Mouse (Mus musculus): ENCODE data around the gene Qpctl.
A peak's percentile ranks its signal among the peaks of the same experiment; 100 is the strongest.
"Not testable (repeated sequence)": the region's sequence is repeated elsewhere in the genome, so short reads cannot be mapped to it uniquely, and the experiment has no call there.

Qpctl gene

DNA sequence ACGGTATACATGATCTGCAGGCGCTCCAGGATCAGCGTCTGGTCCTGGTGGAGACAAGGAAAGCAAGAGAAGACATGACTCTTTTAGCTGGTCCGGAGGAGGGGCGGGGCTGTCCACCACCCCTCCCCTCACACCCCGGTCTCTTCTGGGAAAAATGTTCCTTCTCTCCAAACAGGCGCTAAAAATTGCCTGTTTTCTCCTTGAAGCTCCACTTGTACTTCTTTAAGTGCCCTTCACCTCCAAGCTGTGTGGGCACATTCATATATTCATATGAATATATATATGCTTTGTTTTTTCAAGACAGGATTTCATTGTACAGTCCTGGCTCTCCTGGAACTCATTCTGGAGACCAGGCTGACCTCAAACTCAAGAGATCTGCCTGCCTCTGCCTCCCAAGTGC is 13.8 kb upstream of the Qpctl start:
- DNase-seq: no peak

DNA sequence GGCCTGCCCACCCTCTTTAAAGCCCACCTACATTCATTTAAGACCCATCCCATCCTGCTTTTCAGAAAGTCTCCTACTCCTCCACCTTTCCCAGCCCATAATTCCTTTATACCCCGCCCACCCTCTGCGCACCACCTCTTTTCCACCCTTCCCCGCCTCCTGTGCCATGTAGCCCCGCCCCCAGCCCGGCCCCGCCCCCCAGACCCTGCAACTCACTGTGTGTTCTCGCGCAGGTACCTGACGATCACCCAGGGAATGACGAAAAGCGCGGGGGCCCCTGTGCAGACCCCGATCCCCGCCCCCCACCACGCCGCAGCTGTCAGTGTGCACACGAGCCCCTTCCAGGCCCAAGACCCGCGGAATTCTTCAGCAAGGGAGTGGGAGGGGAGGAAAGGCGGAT is 11.0 kb upstream of the Qpctl start:
- peak; percentile 83 for DNase-seq

DNA sequence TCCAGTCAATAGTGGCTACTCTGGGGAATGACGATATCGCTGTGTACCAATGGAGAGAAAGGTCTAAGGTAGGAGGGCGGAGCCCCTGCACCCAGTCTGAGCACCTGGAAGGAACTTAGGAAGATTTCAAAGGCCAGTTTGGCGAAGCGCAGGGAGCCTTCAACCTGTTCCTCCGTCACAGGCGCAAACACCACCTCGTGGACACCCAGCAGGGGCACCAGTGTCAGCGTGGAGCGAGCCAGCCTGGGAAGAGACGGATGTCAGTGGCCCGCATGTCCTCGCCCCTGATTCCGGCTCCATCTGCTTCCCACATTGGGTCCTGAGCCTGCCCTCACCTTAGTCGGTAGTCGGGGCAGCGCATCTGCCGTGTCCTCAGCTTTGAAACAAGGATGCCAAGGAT is 10.3 kb upstream of the Qpctl start:
- no peak for DNase-seq

DNA sequence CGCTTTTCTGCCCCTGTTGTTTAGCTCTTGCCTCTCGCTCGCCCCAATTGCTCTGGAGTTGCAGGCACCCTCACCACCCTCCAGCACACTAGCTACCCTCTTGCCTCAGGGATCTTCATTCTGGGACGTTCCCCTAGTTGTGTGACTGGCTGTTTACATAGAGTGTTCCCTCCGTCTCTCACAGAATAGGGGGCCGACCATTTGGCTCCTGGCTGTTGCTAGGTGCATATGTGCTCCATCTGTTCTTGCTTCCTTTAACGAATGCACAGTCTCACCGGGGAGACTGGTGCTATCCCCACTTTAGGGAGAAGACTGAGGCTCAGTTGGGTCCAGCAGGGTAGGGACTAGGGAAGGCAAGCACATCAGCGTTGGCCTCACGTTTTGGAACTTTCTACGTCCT is 9.5 kb upstream of the Qpctl start:
- no peak for DNase-seq

DNA sequence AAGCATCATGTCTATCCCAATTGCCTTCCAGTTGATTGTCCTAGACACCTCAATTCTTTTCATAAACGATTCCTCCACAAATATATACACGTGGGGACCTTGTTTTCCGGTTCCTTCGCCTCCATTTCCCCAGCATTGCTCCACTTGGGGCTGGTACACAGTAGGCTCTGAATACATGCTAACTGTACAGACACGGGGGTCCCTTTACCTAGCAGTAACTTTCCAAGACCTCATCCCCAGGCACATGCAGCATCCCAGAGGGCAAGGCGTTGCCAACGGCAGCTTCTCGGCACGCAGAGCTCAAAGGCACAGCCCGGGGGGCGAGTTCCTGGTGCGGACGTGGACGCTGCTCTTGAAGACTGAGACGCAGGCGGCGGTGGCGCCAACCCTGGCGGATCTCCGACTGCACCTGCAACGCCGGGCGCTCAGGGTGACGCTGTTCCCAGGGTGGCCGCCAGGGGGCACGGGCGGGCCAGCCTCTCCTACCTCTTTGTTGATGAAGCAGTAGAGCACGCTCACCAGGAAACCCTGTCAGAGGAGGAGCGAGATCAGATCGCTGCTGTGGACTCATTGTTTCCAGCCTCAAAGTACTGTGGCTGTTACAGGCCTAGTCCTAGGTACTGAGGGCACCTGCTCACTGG is 8.2 kb upstream of the Qpctl start:
- DNase-seq: peak; percentile 89

DNA sequence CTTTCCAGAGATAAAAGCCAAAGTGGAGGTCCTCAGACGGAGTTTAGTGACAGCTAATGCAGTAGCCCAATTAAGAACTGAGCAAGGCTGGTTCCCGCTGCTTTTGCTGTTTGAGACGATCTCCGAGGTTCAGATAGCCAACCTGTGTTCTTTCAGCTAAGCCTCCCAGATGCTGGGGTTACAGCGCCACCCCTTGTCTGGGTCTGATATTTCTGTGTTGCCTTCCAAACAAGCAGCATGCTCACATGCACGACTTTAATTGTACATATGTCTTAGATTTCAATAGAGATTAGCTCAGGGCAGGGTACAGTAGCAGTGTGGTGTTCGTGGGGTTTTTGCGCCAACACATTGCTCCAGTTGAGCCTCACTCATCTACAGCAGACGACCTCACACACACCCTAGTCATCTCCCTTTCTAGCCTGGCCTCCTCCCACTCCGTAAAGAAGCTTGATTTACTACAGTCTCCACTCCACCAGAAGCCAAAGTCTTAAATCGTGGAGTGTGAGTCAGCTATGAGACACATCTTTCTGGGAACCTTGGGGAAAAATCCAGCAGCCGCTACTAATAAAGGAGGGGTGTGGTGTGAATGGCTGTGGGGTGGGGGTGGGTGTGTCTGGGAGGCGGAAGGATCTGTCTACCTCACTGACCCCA is 6.9 kb upstream of the Qpctl start:
- no peak for DNase-seq

DNA sequence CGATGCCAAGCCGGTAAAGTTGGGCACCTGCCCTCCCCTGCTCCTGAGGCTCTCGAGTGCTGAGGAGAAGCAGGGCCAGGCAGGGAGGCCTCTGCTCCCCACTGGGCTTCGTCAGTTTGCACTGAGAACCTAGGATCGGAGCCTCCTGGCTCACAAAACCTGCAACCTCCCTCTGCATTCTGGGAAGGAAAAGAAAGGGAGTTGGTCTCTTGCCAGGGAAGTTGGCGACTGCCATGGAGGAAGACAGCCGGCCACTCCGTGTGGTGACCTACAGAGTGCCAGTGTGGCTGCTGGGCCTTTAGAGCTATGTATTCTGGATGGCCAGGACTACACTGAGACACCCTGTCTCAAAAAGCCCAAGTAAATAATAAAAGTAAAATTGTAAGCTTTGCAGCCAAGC is 5.7 kb upstream of the Qpctl start:
- DNase-seq: no peak

DNA sequence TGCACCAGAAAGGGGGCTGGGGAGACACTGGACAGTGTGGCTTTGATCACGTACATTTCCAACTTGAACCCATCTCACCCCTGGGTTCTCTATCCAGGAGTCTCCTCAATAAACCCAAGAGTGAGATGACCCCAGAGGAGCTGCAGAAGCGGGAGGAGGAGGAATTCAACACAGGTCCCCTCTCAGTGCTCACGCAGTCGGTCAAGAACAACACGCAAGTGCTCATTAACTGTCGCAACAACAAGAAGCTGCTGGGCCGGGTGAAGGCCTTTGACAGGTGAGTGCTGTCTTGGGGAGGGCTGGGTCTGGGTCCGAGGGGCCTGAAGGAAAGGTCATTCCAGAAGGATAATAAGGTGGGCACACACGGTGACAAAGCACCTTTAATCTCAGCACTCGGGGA is 2.0 kb upstream of the Qpctl start:
- DNase-seq: not testable (repeated sequence)

DNA sequence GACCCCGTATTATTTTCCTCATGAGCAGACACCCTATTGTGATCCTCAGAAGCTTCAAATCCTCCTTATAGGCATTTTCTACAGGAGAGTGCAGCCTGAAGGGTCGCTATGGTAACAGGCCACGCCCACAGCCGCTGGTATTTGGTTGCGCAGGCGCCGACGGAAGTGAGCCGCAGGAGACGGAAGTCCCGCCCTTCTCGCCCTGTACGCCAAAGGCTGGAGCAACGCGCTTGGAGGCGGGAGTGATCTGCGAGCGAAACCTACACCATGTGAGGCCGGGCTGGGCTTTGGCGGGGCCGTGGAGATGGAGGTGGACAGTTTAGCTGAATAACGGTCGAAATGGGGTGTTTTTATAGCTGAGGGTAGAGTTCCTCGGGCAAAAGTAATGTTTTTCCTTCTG is 535 bp upstream of the Qpctl start, which contains the start of gene Snrpd2:
Snrpd2 (plus strand) TSS at position 97 of the 400 bp plus-strand sequence.
- peak; percentile 98 for DNase-seq

DNA sequence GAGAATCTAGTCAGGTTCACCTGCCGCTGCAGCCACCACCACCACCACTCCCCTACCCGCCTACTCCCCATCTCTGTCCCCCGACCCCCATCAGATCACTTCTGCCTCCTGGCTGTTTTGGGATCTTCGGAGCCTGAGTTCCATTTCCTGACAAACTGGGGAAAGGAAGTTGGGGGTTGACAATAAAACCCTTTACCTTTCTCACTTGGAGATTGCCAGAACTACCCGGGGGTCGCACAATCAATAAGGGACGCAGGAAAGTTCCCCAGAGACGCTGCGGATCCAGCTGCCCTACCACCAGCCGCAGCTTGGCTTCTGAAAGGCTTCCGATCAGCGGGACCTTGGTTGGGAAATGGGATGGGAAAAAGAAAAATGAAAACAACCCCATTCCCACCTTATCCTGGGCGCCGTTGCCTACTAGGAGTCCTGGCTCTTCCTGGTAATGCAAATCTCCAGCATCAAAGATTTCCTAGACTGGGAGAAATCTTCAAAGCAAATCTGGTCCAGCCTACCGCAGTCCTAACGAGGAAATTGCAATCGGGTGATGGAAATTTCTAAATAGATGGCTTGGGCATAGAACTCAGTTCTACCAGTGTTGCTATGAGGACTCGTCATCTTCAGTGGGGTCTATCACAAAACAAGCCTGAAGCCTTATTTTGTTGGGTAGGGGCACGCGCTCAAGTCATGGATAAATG is 764 bp downstream of the Qpctl start:
- no peak for DNase-seq

DNA sequence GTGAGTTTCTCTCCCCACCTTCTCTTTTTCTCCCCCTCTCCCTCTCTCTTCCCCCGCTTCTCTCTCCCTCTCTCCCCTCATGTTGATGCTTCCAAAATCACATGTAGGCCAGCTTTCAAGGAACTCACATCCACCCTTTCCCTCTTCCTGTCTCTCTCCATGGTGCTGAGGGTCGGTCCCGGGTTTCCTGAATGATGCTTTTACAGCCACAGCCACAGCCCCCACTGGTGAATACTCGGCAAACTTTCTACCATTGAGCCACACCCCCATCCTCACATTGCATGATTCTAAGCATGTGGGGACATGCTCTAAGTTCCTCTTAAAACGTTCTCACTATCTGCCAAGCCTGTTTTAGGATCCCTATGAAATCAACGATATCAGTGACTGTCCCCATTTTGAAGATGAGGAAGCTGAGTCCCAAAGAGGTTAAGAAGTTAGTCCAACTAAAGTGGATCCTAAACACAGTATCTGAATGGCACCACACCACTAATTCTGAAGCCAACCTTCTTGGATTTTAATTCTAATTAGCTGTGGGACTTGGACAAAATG is 1.5 kb downstream of the Qpctl start:
- no peak for DNase-seq

DNA sequence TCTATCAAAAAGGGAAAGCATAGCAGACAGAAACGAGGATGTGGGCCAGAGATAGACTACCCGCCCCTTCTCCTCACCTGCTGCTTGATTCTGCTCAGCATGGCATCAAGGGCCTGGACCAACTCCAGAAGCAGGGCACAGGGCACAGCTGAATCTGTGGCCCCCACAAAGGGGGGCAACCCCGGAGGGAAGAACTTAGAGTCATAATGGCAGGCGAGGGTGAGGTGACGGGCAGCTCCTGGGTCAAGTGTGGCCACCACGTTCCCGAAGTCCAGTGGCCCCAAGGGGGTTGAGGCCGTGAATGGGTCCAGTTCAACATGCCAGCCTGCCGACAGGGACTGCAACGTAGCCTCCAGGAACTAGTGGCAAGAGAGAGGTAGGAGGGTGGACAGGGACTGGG is 2.3 kb downstream of the Qpctl start:
- DNase-seq: no peak

DNA sequence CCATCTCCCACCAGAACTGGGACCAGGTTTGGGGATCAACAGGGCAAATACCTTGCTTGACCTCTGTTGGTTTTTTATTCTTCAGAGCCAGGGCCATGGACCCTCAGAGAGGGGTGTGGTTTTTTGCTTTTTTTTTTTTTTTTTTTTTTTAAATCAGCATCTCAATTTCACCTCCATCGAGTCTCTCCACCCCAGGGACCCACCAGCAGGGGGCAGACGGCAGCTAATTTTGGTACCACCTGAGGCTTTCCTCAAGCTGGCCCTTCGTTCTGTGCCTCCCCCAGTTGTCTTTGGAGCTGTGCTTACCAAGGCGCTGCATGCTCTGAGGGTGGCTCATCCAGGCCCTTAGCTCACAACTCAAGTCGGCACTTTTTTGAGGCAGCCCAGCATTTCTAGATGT is 11.7 kb downstream of the Qpctl start:
- peak; percentile 65 for DNase-seq

DNA sequence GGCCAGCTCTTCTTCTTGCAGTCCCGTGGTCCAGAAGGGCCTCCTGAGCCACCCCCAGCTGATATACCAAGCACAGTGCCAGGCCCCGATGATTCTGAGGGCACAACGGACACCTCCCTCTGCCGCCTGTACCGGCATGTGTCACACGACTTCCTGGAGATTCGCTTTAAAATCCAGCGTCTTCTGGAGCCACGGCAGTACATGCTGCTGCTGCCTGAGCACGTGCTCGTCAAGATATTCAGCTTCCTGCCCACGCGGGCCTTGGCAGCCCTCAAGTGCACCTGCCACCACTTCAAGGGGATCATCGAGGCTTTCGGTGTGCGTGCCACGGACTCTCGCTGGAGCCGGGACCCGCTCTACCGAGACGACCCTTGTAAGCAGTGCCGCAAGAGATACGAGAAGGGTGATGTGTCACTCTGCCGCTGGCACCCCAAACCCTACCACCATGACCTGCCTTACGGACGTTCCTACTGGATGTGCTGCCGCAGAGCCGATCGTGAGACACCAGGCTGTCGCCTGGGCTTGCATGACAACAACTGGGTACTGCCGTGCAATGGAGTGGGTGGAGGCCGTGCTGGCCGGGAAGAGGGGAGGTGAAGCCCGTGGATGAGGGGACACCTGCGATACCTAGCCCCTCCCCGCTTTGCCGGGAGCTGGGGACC is 12.3 kb downstream of the Qpctl start:
- no peak for DNase-seq

DNA sequence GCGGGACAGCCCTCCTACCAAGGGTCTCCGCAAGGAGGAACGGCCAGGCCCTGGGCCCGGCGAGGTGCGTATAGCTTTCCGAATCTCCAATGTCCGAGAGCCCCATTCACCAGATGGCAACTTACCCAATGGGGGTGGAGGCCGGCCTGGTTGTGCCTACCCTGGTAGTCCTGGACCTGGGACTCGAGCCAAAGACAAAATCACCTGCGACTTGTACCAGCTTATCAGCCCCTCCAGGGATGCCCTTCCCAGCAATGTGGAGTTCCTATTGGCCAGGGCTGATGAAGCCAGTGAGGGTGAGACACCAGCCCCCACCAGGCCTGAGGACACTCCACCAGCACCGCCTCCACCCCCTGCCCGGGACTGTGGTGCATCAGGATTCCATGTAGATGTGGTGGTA is 12.9 kb downstream of the Qpctl start:
- DNase-seq: no peak

DNA sequence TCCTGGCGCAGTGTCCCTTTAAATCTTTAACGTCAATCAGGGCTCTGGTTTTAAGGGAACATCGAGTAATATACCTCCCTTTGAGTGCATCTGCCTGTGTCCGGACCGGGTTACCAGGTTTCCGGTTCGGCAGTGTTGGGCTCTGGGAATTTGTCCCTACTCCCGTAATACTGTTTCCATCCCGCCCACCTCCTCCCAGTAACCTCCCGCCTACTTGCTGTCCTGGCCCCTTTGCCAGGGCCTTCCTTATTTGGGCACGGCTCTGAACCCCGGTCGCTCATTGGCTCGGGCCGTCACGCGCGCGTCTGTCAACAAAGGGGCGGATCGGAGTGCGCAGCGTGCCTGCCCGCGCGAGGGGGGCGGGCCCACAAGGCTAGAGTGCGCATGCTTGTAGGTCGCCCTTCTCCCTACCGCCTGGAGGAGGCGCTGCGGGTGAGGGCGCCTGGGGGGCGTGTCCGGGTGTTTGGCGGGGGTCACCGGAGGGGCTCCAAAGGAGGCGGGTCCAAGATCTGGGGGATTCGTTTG is 17.7 kb downstream of the Qpctl start:
- peak; percentile 94 for DNase-seq

DNA sequence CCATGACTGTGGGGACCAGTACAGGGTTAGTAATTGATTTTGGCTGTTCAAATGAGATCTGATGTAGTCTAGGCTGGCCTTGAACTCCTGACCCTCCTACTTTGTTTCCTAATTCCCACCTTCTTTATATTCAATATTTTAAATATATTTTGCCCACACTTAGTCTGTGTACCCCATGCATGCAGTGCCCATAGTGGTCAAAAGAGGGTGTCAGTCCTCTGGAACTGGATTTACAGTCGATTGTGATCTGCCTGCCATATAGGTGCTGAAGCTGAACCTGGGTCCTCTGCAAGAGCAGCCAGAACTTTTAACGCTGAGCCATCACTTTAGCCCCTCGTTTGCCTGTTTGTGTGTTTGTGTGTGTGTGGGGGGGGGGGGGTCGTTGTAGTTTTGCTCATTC is 18.4 kb downstream of the Qpctl start:
- no peak for DNase-seq

DNA sequence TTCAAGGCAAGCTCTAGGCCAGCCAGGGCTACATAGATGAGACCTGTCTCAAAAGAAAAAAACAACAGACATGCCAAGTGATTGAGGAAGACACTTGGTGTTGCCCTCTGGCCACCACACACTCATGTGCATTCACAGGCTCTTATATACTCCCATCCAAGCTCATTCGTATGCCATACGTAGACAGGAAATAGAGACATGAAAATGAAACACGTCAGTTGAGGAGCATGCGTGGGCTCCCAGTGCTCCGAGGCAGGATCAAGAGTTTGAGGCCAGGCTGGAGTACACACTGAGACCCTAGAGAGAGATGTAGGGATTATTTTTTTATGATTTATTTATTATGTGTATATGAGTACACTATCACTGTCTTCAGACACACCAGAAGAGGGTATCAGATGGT is 19.7 kb downstream of the Qpctl start:
- no peak for DNase-seq

DNA sequence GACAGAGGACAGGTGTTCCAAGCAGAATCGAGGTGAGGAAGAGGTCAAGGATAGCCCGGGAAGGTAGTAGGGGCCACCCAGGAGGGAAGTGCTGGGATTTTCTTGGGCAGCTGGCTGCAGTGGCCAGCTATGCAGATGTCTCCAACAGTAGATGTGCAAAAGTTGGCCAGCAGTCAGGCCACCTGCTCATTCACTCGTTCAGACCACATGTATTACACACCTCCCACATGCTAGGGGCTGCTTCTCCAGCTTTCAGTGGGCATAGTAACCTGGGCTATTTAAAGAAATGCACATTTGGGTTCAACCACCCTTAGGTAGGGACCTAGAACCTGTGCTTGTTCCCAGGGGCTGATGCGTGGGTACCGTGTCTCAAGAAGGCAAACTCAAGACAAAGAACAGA is 21.3 kb downstream of the Qpctl start:
- no peak for DNase-seq

DNA sequence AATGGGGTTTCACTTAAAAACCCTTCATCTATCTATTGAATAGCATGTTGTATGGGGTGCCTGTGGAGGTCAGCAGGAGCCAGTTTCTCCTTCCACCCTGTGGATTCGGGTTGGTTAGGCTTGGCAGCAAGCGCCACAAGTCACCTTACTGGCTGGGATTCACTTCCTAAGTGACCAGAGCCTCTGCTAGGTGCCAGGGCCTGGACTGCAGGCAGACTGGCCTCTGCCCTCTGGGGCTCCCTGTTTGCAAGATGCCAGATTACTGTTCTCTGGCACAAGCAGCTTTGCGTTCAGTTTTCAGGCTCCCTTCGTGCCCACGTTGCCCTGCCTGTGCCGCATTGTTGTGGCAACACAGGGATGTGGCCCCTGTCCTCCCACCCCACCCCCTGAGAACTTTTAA is 24.4 kb downstream of the Qpctl start:
- DNase-seq: no peak

DNA sequence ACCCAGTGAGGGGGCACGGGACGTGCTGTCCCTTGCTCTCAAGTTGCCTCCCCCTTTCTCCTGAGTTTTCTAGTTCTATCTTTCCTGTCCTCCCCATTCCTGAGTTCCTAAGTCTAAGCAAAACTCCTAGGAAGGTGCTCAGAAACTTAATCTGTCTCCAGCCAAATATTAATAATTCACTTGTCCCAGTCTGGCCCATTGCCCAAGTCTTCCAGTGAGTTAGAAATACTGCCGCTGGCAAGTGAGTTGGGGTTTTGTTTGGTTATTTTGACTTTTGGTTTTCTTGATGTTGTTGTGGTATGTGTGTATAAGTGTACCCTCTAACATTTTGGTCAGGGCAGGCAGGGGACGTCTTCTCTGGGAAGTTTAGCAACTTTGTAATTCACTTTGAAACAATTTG is 27.4 kb downstream of the Qpctl start:
- DNase-seq: no peak

DNA sequence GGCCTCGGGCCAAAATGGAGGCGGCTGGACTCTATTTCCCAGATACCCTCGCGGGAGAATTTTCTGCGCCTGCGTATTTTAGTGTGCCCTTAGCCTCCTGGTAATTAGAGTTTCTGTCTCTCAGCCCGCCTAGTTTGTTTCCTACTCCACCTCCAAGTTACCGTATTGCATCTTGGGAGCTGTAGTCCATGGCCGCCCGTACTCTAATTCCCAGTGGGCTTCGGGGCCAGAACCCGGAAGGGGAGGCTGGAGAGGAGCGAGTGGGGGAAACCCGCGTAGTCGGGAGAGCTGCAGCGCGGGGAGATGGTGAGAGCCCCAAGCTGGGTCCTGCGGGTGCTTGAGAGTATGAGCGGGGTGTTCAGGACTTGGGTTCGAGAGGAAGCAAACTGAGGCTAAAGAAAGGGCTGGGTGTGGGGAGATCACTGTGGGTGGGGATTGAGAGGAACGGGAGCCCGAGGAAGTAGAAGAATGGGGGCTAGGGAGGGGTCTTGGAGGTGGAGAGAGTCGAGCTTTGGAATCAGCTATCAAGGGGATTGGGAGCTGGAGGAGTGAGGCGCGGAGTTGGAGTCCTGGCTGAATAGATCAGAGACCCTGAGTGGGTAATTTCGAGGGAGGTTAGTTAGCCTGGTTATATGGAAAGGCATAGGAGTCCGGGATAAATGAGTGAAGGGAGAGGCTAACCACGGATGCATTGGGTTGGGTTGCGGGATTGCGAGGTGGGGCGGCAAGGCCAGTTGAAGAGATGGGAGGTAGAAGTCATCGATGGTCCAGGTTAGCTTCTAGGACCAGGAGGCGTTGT is 29.3 kb downstream of the Qpctl start, which contains the start of gene Fbxo46:
Fbxo46 (plus strand) TSS at position 229 of the 799 bp plus-strand sequence.
- DNase-seq: peak; percentile 89

All from liver (tissue).